Mouse (Mus musculus): ENCODE measurements around the gene Rps18. TPM values are rescaled to one million over a fixed set of nuclear protein-coding genes. Genes with fewer than 3 reads are reported as not detected.
A peak's percentile ranks its signal among the peaks of the same experiment; 100 is the strongest.

Gene Rps18
- polyA plus RNA-seq, 1 experiment from 2014 or later = 856 TPM

DNA sequence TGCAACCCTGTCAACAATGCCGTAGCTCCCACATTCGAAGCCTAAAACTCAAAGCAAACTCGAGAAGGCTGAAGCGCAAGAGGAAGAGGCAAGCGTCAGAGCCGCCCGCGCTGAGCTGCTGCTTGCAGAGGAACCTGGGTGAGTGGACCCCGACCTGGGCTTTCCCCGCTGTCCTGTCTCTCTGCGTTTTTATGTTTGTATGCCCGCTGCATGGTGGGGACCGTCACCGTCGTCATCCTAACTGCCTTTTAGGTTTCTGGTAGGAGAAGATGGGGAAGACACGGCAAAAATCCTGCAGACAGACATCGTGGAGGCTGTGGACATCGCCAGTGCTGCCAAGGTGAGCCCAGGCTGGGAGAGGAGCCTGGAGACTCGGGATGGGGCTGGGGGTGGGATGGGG lies 14.4 kb downstream of the Rps18 start:
- peaks cover 61% of the 10 kb centered on the region for H3K36me3 ChIP-seq

DNA sequence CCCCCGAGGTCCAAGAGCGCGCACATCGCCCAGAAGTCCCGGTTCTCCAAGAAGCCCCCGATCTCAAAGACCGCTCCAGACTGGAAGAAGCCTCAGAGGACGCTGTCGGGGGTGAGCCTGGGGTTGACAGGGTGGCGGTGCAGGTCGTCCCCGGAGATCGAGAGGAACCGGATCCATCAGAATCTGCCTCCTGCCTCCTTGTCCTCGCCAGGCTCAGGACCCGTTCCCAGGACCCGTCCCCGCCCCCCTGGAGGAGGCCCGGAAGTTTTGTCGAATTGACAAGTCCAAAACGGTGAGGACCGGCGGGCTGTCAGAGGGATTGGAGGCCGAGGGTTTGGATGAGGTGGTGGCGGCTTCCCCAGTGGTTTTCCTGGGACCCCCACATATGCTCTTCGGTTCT lies 14.8 kb downstream of the Rps18 start:
- Histone ChIP-seq H3K27me3 (replicated peaks) (no peaks in the 10 kb centered on the region), H3K9me3 (replicated peaks) (no peaks in the 10 kb centered on the region), H3K27ac (ENCODE audit: poor library complexity, severe bottlenecking) (no peak overlapping the region), H3K4me2 (peak overlapping the region; percentile 92), H3K4me3 (peak overlapping the region; percentile 82), H3K36me3 (peaks cover 60% of the 10 kb centered on the region), H3K4me1 (replicated peaks) (peaks cover 19% of the 10 kb centered on the region), H3K9ac (peak overlapping the region; percentile 93)
- ATAC-seq (ENCODE audit: insufficient number of reproducible peaks, low FRiP score) = no peak
- WGBS = 2% methylated on average over 26 of the region's 26 CpGs

More for the DNA sequence above, 14.4 kb downstream of the Rps18 start:
- Histone ChIP-seq H3K4me2 (peak overlapping the region; percentile 92), H3K9ac (peak overlapping the region; percentile 93), H3K4me1 (replicated peaks) (peaks cover 19% of the 10 kb centered on the region), H3K4me3 (peak overlapping the region; percentile 82), H3K27me3 (replicated peaks) (no peaks in the 10 kb centered on the region), H3K9me3 (replicated peaks) (no peaks in the 10 kb centered on the region), H3K27ac (ENCODE audit: poor library complexity, severe bottlenecking) (no peak overlapping the region)
- 47% methylated on average over 19 of the region's 19 CpGs for WGBS
- no peak for ATAC-seq (ENCODE audit: insufficient number of reproducible peaks, low FRiP score)

DNA sequence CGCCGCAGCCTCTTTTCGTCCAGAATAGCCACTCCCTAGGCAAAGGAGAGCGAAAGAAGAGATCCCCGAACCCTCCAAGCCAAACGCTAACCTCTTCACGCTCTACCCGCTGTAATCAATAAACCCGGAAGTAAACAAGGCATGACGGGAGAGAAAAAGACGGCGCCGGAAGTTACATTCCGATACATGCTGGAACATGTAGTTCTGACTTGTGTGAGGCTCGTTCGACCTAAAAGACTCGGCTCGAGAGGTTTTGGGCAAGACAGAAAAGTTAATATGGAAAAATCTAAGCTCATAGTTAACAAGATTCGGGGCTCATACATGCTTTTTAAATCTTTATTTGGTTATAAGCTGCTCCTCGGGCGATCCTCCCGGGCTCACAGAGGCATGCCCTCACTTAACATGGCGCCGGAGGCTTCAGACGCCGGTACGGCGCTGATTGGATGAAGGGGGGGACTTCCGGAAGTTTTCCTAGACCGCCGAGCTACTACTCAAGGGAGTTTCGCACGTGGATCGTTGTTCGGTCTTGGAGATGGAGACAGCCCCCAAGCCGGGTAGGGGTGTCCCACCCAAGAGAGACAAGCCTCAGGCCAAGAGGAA lies 15.5 kb downstream of the Rps18 start, which contains the start of the genes Pfdn6 and Wdr46:
Gene Pfdn6 (minus strand): TSS at position 138 of the 600 bp plus-strand sequence.
Gene Wdr46 (plus strand): TSS at position 455 of the 600 bp plus-strand sequence.
- H3K4me2 ChIP-seq = peak within 1 kb of the TSS; percentile 92
- H3K9ac ChIP-seq = peak within 1 kb of the TSS; percentile 93
- H3K4me1 ChIP-seq (replicated peaks) = peaks cover 19% of the 10 kb centered on the region
- H3K9me3 ChIP-seq (replicated peaks) = no peaks in the 10 kb centered on the region
- peak; percentile 86 for ATAC-seq (ENCODE audit: insufficient number of reproducible peaks, low FRiP score)
- H3K4me3 ChIP-seq = peak within 1 kb of the TSS; percentile 82
- no peaks in the 10 kb centered on the region for H3K27me3 ChIP-seq (replicated peaks)
- H3K27ac ChIP-seq (ENCODE audit: poor library complexity, severe bottlenecking) = no peak within 1 kb of the TSS
- peaks cover 61% of the 10 kb centered on the region for H3K36me3 ChIP-seq
- under 1% methylated on average over 36 of the region's 36 CpGs for WGBS

DNA sequence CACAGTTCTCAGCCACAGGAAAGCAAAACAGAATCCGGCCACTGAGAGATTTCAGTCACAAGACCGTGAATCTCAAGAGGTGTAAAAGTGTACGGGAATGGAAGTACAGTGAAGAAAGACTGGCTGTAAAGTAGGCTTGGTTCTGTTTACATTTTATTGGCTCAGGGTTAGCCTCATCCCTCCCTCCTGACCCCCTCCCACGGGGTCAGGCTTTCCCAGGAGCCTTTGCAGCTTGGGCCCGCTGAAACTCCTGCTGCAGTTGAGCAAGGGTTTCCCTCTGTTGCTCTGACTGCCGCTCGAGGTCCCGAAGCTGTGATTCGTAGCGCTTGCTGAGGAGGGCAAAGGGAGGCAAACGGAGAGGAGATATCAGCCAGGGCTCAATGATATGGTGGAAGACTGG lies 17.0 kb downstream of the Rps18 start:
- 75% methylated on average over 11 of the region's 11 CpGs for WGBS
- H3K27me3 ChIP-seq (replicated peaks) = no peaks in the 10 kb centered on the region
- no peaks in the 10 kb centered on the region for H3K9me3 ChIP-seq (replicated peaks)
- peak overlapping the region; percentile 92 for H3K4me2 ChIP-seq
- H3K27ac ChIP-seq (ENCODE audit: poor library complexity, severe bottlenecking) = no peak overlapping the region
- H3K4me1 ChIP-seq (replicated peaks) = peaks cover 19% of the 10 kb centered on the region
- H3K4me3 ChIP-seq = peak overlapping the region; percentile 2; the same call in 1 of the 2 replicates
- no peak for ATAC-seq (ENCODE audit: insufficient number of reproducible peaks, low FRiP score)
- H3K9ac ChIP-seq = no peak overlapping the region
- peaks cover 62% of the 10 kb centered on the region for H3K36me3 ChIP-seq

DNA sequence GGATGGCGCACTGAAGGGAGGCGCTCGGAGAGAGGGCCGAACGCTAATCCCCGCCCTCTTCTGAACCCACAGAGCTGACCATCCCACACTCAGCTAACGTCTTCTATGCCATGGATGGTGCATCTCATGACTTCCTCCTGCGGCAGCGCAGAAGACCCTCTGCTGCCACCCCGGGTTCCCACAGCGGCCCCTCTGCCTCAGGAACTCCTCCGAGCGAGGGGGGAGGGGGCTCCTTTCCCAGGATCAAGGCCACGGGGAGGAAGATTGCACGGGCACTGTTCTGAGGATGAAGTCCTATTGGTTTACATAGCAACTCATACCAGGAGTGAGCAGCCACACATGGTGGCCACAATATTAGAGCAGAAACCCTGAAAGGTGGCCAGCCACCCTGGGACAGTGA lies 18.8 kb downstream of the Rps18 start:
- H3K27ac ChIP-seq (ENCODE audit: poor library complexity, severe bottlenecking) = no peak overlapping the region
- no peak for ATAC-seq (ENCODE audit: insufficient number of reproducible peaks, low FRiP score)
- WGBS = 85% methylated on average over 15 of the region's 15 CpGs

DNA sequence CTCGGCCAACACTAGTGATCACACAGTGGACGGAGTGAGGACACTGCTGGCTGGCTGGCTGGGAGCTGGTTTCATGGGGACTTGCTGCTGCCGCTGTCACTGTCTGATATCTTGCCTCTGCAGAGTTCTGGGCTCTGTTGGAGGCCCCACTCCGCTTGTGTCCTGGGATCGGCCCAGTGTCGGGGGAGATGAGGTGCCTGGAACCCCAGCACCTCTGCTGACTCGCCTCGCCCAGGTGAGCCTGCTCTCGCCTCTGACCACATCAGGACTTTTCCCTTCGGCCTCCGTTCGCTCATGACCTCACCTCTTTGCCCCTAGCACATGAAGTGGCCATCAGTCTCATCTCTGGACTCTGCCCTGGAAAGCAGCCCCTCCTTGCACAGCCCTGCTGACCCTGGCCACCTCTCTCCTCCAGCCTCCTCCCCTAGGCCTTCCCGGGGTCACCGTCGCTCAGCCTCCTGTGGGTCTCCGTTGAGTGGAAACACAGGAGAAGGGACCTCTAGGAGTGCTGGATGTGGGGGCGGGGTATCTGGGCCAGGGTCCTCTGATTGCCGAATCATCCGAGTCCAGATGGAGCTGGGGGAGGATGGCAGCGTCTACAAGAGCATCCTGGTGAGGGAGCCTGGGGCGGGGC lies 20.3 kb downstream of the Rps18 start:
- Histone ChIP-seq H3K4me3 (no peak overlapping the region), H3K36me3 (peaks cover 66% of the 10 kb centered on the region)

More for the DNA sequence above, 18.8 kb downstream of the Rps18 start:
- Histone ChIP-seq H3K4me3 (no peak overlapping the region), H3K36me3 (peaks cover 68% of the 10 kb centered on the region), H3K4me1 (replicated peaks) (peaks cover 19% of the 10 kb centered on the region), H3K9me3 (replicated peaks) (no peaks in the 10 kb centered on the region), H3K9ac (no peak overlapping the region), H3K27me3 (replicated peaks) (no peaks in the 10 kb centered on the region), H3K4me2 (no peak overlapping the region)

DNA sequence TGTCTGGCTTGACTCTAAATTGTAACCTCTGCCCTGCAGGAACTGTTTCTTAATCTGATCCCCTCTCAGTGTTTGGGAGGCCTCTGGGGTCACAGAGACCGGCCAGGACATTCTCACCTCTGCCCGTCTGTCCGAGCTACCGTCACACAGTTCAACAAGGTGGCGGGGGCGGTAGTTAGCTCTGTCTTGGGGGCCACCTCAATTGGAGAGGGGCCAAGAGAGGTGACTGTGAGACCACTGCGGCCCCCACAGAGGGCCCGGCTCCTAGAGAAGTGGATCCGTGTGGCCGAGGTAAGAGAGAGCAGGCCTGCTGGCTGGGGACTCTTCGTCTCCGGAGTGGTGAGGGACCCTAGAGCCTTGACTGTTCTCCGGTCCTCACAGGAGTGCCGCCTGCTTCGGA lies 22.8 kb downstream of the Rps18 start:
- Histone ChIP-seq H3K27me3 (replicated peaks) (no peaks in the 10 kb centered on the region), H3K4me1 (replicated peaks) (peaks cover 18% of the 10 kb centered on the region), H3K9ac (no peak overlapping the region), H3K4me2 (no peak overlapping the region), H3K27ac (ENCODE audit: poor library complexity, severe bottlenecking) (no peak overlapping the region), H3K4me3 (no peak overlapping the region), H3K9me3 (replicated peaks) (no peaks in the 10 kb centered on the region), H3K36me3 (peaks cover 57% of the 10 kb centered on the region)
- ATAC-seq (ENCODE audit: insufficient number of reproducible peaks, low FRiP score) = no peak
- WGBS = 93% methylated on average over 15 of the region's 15 CpGs

More for the DNA sequence above, 20.3 kb downstream of the Rps18 start:
- no peaks in the 10 kb centered on the region for H3K9me3 ChIP-seq (replicated peaks)
- H3K4me1 ChIP-seq (replicated peaks) = peaks cover 21% of the 10 kb centered on the region
- 83% methylated on average over 21 of the region's 21 CpGs for WGBS
- ATAC-seq (ENCODE audit: insufficient number of reproducible peaks, low FRiP score) = no peak
- no peaks in the 10 kb centered on the region for H3K27me3 ChIP-seq (replicated peaks)
- no peak overlapping the region for H3K27ac ChIP-seq (ENCODE audit: poor library complexity, severe bottlenecking)
- H3K4me2 ChIP-seq = no peak overlapping the region
- H3K9ac ChIP-seq = no peak overlapping the region

DNA sequence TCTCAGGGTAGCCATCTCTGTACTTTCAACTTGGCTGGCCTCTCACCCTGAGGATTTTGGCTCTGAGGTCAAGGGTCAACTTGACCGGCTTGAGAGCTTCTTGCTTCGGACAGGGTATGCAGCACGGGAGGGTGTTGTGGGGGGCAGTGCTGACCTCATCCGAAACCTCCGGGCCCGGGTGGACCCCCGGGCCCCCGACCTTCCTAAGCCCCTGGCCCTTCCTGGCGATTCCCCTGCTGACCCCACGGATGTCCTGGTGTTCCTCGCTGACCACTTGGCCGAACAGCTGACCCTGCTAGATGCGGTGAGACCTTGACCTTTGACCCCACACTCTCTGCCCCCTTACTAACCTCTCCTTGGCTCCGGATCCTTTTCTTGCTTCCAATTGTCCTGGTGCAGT lies 23.4 kb downstream of the Rps18 start:
- no peak overlapping the region for H3K9ac ChIP-seq
- no peak overlapping the region for H3K27ac ChIP-seq (ENCODE audit: poor library complexity, severe bottlenecking)
- H3K4me3 ChIP-seq = no peak overlapping the region
- H3K4me1 ChIP-seq (replicated peaks) = peaks cover 21% of the 10 kb centered on the region
- no peaks in the 10 kb centered on the region for H3K27me3 ChIP-seq (replicated peaks)
- H3K4me2 ChIP-seq = no peak overlapping the region
- H3K36me3 ChIP-seq = peaks cover 54% of the 10 kb centered on the region
- ATAC-seq (ENCODE audit: insufficient number of reproducible peaks, low FRiP score) = no peak
- 91% methylated on average over 14 of the region's 14 CpGs for whole genome bisulfite sequencing
- no peaks in the 10 kb centered on the region for H3K9me3 ChIP-seq (replicated peaks)

DNA sequence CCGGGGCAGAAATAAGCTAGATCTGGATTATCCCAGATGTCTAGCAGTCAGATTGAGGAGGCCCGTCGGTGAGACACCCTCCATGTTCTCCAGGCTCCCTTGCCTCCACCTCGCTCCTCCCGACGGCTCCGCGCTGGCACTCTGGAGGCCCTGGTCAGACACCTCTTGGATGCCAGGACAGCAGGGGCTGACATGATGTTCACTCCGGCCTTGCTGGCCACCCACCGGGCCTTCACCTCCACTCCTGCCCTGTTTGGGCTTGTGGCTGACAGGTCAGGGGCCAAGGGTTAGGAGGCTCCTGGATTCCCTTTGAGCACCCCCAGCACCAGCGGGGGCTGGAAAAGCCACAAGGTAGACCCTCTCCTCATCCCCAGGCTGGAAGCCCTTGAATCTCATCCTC lies 23.9 kb downstream of the Rps18 start:
- peaks cover 21% of the 10 kb centered on the region for H3K4me1 ChIP-seq (replicated peaks)
- no peak for ATAC-seq (ENCODE audit: insufficient number of reproducible peaks, low FRiP score)
- H3K27ac ChIP-seq (ENCODE audit: poor library complexity, severe bottlenecking) = no peak overlapping the region
- H3K9me3 ChIP-seq (replicated peaks) = no peaks in the 10 kb centered on the region
- H3K27me3 ChIP-seq (replicated peaks) = no peaks in the 10 kb centered on the region
- H3K36me3 ChIP-seq = peaks cover 54% of the 10 kb centered on the region
- no peak overlapping the region for H3K4me2 ChIP-seq
- no peak overlapping the region for H3K9ac ChIP-seq
- H3K4me3 ChIP-seq = no peak overlapping the region
- WGBS = 90% methylated on average over 11 of the region's 11 CpGs

DNA sequence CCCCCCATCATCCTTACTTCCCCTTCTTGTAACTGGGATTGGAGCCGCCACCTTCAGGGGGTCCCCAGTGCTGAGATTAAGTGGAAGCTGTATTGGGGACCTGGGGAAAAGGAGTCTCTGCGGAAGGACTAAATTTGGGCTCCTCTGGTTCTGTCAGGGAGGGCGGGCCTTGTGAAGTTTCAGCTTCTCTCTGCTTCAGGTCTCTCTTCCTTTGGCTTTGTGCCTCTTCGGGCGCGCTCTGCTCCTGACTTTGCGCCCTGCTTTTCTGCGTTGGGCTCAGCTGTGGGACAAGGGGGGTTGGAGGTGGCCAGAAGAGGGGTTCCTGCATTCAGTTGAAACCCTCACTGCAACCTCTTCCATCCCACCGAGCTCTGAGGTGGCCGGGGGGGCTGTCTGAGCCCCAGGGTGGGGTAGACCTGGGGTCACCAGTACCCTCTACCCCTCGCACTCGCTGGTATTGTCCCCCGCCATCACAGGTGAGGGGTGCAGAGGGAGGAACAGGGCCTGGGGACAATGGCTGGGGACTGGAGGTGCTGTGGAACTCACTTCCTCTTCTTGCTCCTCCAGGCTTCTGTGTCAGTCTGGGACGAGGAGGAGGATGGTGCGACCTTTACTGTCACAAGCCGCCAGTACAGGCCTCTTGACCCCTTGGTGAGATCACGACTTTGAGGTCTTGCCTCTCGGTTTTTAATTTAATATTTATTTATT lies 24.5 kb downstream of the Rps18 start:
- no peak overlapping the region for H3K27ac ChIP-seq (ENCODE audit: poor library complexity, severe bottlenecking)
- H3K9me3 ChIP-seq (replicated peaks) = no peaks in the 10 kb centered on the region
- WGBS = 34% methylated on average over 18 of the region's 18 CpGs
- no peaks in the 10 kb centered on the region for H3K27me3 ChIP-seq (replicated peaks)
- H3K4me3 ChIP-seq = peak overlapping the region; percentile 77
- ATAC-seq (ENCODE audit: insufficient number of reproducible peaks, low FRiP score) = no peak
- H3K4me1 ChIP-seq (replicated peaks) = peaks cover 21% of the 10 kb centered on the region
- H3K36me3 ChIP-seq = peaks cover 54% of the 10 kb centered on the region
- peak overlapping the region; percentile 95 for H3K9ac ChIP-seq
- peak overlapping the region; percentile 95 for H3K4me2 ChIP-seq

All from heart, embryonic 12.5 days (tissue).